Mouse (Mus musculus): ENCODE measurements at regions not wholly inside any gene's neighbourhood (a gene's known extent, or its start where the extent isn't known, plus 50 kb on each side); places are given as distances from the start of the nearest gene placed in this dataset.
A peak's percentile ranks its signal among the peaks of the same experiment; 100 is the strongest.

- TF ChIP-seq CEBPB (IDR thresholded peaks at IDR 0.05; ENCODE audit: low read depth), result no peak
- peak; percentile 10 for TF ChIP-seq CTCF (IDR thresholded peaks at IDR 0.05; ENCODE audit: control insufficient read depth, insufficient read depth, insufficient read length)
- no peak for TF ChIP-seq MYOD1 (IDR thresholded peaks at IDR 0.05; ENCODE audit: control insufficient read depth, insufficient read length, low read depth)
Observed at GRCm38 (mm10) chr6:31176368-31176767, 217.5 kb upstream of the Klf14 start.

Measured in C2C12 (cell line).